Mouse (Mus musculus): ENCODE data around the gene Nck2. TPM values are rescaled to one million over a fixed set of nuclear protein-coding genes. Genes with fewer than 3 reads are reported as not detected.
"Not testable (repeated sequence)": the region's sequence is repeated elsewhere in the genome, so short reads cannot be mapped to it uniquely, and the experiment has no call there.

Nck2 gene
- polyA plus RNA-seq, 1 experiment, result 18.4 TPM

DNA sequence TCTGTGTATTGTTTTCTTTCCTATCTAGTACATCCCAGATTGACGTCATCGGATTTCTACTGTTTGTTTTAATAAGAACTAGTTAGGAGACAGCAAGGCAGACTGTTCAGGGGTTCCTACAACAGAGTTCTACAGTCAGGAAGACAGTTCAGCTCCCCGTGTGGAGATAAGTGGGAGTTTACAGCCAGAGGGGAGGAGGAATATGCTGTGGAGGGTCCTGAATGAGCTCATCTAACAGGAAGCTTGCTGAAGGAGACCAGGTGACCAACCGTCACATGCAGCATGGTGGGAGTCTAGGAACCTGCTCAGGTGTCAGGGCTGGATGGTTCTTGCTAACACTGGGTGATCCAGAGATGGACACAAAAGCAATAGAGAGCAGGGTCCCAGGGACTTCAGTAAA, 87.9 kb downstream of the Nck2 start:
- H3K4me2 ChIP-seq (ENCODE audit: low read depth), result no peak overlapping the region
- TF ChIP-seq SRF (IDR thresholded peaks at IDR 0.05; ENCODE audit: control insufficient read depth, insufficient read length, low read depth) (no peak), E2F4 (IDR thresholded peaks at IDR 0.05; ENCODE audit: insufficient read depth) (no peak), MYOD1 (IDR thresholded peaks at IDR 0.05; ENCODE audit: control insufficient read depth in 1 of 3, insufficient read length in 2 of 3, low read depth in 2 of 3) (no peak)
- H3K4me3 ChIP-seq, result no peak overlapping the region
- H3K36me3 ChIP-seq (ENCODE audit: control insufficient read depth, insufficient read depth), result peaks cover 5% of the 10 kb centered on the region
- peaks cover 30% of the 10 kb centered on the region for H3K79me2 ChIP-seq (ENCODE audit: control insufficient read depth, insufficient read depth)
- no peaks in the 10 kb centered on the region for H3K27me3 ChIP-seq (ENCODE audit: control insufficient read depth, insufficient read depth, insufficient read length)
- H3ac ChIP-seq (ENCODE audit: control insufficient read depth, insufficient read length), result no peak overlapping the region

DNA sequence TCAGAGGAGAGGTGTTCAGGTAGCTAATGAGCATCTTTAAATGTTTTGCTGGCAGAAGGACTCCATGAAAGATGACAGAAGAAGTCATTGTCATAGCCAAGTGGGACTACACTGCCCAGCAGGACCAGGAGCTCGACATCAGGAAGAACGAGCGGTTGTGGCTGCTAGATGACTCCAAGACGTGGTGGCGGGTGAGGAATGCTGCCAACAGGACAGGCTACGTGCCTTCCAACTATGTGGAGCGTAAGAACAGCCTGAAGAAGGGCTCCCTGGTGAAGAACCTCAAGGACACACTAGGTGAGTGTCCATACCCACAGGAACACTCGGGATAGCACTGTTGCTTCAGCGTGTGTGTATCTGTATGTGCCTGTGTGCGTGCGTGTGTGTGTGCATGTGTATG, 89.1 kb downstream of the Nck2 start:
- H3K27me3 ChIP-seq (ENCODE audit: control insufficient read depth, insufficient read depth, insufficient read length), result not testable (repeated sequence)

DNA sequence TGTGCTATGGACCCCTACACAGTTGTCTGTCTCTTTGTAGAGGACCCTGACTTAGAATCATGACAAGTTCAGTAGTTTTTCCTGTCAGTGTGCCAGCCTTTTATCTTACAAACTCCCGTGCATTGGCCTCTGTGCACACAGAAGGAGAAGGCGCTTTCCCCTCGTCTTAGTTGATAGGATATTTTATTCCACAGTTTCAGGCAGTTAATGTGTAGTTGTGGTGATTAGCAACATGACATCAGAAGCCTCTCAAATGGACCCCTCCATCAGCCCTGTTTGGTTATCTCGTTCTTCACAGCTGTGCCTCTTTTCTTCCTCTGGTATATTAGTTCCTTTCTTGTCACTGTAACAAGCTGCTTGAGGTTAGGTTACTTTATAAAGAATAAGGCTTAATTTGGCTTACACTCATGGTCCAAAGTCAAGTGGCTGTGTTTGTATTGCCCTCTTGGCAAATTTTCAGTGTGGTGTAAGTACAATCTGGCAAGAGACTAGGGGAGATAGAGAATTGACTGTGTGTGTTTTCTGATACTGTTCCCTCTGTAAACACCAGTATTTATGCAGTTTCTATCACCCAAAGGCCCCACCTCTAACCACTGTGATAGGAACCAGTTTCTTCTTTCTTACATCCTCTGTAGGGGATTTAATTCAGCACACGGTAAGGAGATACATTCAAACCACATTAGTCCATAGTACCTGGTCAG, 89.8 kb downstream of the Nck2 start:
- Histone ChIP-seq H3K27me3 (ENCODE audit: control insufficient read depth, insufficient read depth, insufficient read length) (no peaks in the 10 kb centered on the region), H3ac (ENCODE audit: control insufficient read depth, insufficient read length) (no peak overlapping the region), H3K4me3 (no peak overlapping the region), H3K79me2 (ENCODE audit: control insufficient read depth, insufficient read depth) (peaks cover 20% of the 10 kb centered on the region), H3K4me2 (ENCODE audit: low read depth) (no peak overlapping the region), H3K36me3 (ENCODE audit: control insufficient read depth, insufficient read depth) (peaks cover 5% of the 10 kb centered on the region)
- TF ChIP-seq MYOD1 (IDR thresholded peaks at IDR 0.05; ENCODE audit: control insufficient read depth in 1 of 3, insufficient read length in 2 of 3, low read depth in 2 of 3) (no peak), POLR2A (IDR thresholded peaks at IDR 0.05; ENCODE audit: insufficient read length, low read depth) (no peak), USF1 (IDR thresholded peaks at IDR 0.05; ENCODE audit: low read depth) (no peak), MAX (IDR thresholded peaks at IDR 0.05; ENCODE audit: low read depth) (no peak), SRF (IDR thresholded peaks at IDR 0.05; ENCODE audit: control insufficient read depth, insufficient read length, low read depth) (no peak), MYOG (IDR thresholded peaks at IDR 0.05; ENCODE audit: control insufficient read depth in 1 of 3, insufficient read depth in 1 of 3, insufficient read length in 2 of 3, low read depth in 2 of 3) (no peak), CEBPB (IDR thresholded peaks at IDR 0.05; ENCODE audit: insufficient read depth, poor library complexity, severe bottlenecking) (no peak)

More for the DNA sequence above, 89.1 kb downstream of the Nck2 start:
- not testable (repeated sequence) for H3K36me3 ChIP-seq (ENCODE audit: control insufficient read depth, insufficient read depth); H3K4me3 ChIP-seq; H3K4me2 ChIP-seq (ENCODE audit: low read depth); H3ac ChIP-seq (ENCODE audit: control insufficient read depth, insufficient read length)
- peaks cover 26% of the 10 kb centered on the region for H3K79me2 ChIP-seq (ENCODE audit: control insufficient read depth, insufficient read depth)

DNA sequence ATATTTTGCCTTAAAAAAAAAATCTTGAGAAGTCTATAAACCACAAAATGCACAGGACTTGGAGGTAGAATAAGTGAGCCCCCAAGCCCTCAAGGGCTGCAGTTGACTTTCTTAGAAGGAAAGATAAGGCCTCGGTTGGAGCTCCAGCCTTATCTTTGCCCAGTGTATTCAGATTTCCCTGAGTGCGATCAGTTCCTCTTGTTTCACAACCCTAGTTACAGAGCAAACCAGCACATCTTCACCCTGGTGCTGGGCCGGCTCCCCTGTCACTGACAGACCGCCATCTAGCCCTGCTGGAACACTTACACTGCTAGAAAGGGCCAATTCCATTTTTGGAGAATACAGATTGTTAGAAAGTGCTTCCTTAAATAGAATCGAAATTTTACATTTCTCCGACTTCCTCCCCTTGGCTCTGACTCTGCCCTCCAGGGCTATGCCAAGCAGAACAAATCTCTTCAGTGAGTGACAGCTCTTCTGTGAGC, 91.2 kb downstream of the Nck2 start:
- H3ac ChIP-seq (ENCODE audit: control insufficient read depth, insufficient read length), result no peak overlapping the region
- H3K36me3 ChIP-seq (ENCODE audit: control insufficient read depth, insufficient read depth), result peaks cover 5% of the 10 kb centered on the region
- no peaks in the 10 kb centered on the region for H3K27me3 ChIP-seq (ENCODE audit: control insufficient read depth, insufficient read depth, insufficient read length)
- peaks cover 11% of the 10 kb centered on the region for H3K79me2 ChIP-seq (ENCODE audit: control insufficient read depth, insufficient read depth)
- H3K4me3 ChIP-seq, result no peak overlapping the region
- no peak for TF ChIP-seq TCF3 (IDR thresholded peaks at IDR 0.05; ENCODE audit: insufficient read length, low read depth)
- no peak for TF ChIP-seq MAX (IDR thresholded peaks at IDR 0.05; ENCODE audit: low read depth)
- TF ChIP-seq MYOG (IDR thresholded peaks at IDR 0.05; ENCODE audit: control insufficient read depth in 1 of 3, insufficient read depth in 1 of 3, insufficient read length in 2 of 3, low read depth in 2 of 3), result no peak
- no peak for TF ChIP-seq SRF (IDR thresholded peaks at IDR 0.05; ENCODE audit: control insufficient read depth, insufficient read length, low read depth)
- TF ChIP-seq MYOD1 (IDR thresholded peaks at IDR 0.05; ENCODE audit: control insufficient read depth in 1 of 3, insufficient read length in 2 of 3, low read depth in 2 of 3), result no peak
- no peak for TF ChIP-seq POLR2AphosphoS2 (IDR thresholded peaks at IDR 0.05; ENCODE audit: insufficient read length, low read depth)
- no peak for TF ChIP-seq E2F4 (IDR thresholded peaks at IDR 0.05; ENCODE audit: insufficient read depth)
- TF ChIP-seq REST (IDR thresholded peaks at IDR 0.05; ENCODE audit: insufficient read depth, insufficient read length), result no peak
- TF ChIP-seq POLR2A (IDR thresholded peaks at IDR 0.05; ENCODE audit: insufficient read length, low read depth), result no peak
- no peak overlapping the region for H3K4me2 ChIP-seq (ENCODE audit: low read depth)

DNA sequence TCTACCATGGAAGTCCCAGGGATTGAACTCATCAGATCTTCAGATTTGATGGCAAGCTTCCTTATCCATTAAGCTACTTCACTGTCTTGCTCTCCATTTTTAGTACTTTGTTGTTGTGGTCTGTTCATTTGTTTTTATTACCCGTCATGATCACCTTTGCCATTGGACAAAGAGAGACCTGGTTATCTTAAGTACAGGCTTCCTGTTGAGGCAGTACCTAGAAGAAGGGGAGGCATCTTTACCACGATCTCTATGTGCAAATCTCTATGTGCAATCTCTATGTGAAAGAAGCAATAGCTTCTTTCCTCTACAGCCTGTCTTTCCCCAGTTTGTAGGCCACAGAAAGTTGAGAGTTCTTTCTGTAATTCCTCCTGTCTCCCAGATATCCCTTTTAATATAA, 91.9 kb downstream of the Nck2 start:
- H3K4me2 ChIP-seq (ENCODE audit: low read depth), result no peak overlapping the region
- no peak for TF ChIP-seq POLR2A (IDR thresholded peaks at IDR 0.05; ENCODE audit: insufficient read length, low read depth)
- no peak for TF ChIP-seq TCF3 (IDR thresholded peaks at IDR 0.05; ENCODE audit: insufficient read length, low read depth)
- TF ChIP-seq REST (IDR thresholded peaks at IDR 0.05; ENCODE audit: insufficient read depth, insufficient read length), result no peak
- no peak for TF ChIP-seq MAX (IDR thresholded peaks at IDR 0.05; ENCODE audit: low read depth)
- no peak for TF ChIP-seq MYOG (IDR thresholded peaks at IDR 0.05; ENCODE audit: control insufficient read depth in 1 of 3, insufficient read depth in 1 of 3, insufficient read length in 2 of 3, low read depth in 2 of 3)
- no peak for TF ChIP-seq TCF12 (IDR thresholded peaks at IDR 0.05; ENCODE audit: insufficient read depth, poor library complexity, severe bottlenecking)
- TF ChIP-seq USF1 (IDR thresholded peaks at IDR 0.05; ENCODE audit: low read depth), result no peak
- no peak for TF ChIP-seq SRF (IDR thresholded peaks at IDR 0.05; ENCODE audit: control insufficient read depth, insufficient read length, low read depth)
- TF ChIP-seq MYOD1 (IDR thresholded peaks at IDR 0.05; ENCODE audit: control insufficient read depth in 1 of 3, insufficient read length in 2 of 3, low read depth in 2 of 3), result no peak
- TF ChIP-seq POLR2AphosphoS2 (IDR thresholded peaks at IDR 0.05; ENCODE audit: insufficient read length, low read depth), result no peak
- TF ChIP-seq E2F4 (IDR thresholded peaks at IDR 0.05; ENCODE audit: insufficient read depth), result no peak
- TF ChIP-seq CEBPB (IDR thresholded peaks at IDR 0.05; ENCODE audit: insufficient read depth, poor library complexity, severe bottlenecking), result no peak
- H3K36me3 ChIP-seq (ENCODE audit: control insufficient read depth, insufficient read depth), result peaks cover 5% of the 10 kb centered on the region
- peaks cover 11% of the 10 kb centered on the region for H3K79me2 ChIP-seq (ENCODE audit: control insufficient read depth, insufficient read depth)
- H3K27me3 ChIP-seq (ENCODE audit: control insufficient read depth, insufficient read depth, insufficient read length), result no peaks in the 10 kb centered on the region
- no peak overlapping the region for H3ac ChIP-seq (ENCODE audit: control insufficient read depth, insufficient read length)
- H3K4me3 ChIP-seq, result no peak overlapping the region

Data from myocyte (in vitro differentiated cells).